Mouse (Mus musculus): ENCODE data around the gene Eml3.
"Not testable (repeated sequence)": the region's sequence is repeated elsewhere in the genome, so short reads cannot be mapped to it uniquely, and the experiment has no call there.

Eml3 gene

GRCm38 (mm10) chr19:8953135-8954039 is 24.0 kb downstream of the Eml3 start, which contains the start of gene Tut1:
Tut1 (plus strand) TSS chr19:8953847.
- peak; percentile 95 for DNase-seq

DNA sequence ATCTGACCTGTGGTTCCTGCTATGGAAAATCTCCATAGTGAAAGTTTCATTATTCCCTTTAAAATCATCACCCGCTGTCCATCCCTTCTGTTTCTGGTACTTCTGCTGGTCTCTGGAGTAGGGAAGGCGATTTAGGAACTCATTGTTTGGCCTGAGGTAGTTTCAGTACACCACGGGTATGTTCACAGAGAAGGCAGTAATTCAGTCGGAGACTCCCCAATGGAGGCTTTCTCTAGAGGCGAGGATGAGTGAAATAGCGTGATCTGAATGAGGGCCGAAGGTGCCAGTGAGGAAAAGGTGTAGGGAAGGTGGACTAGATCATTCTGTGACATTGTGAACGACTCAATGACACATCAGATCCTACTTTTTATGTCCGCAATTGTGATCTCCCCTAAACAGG is 24.8 kb downstream of the Eml3 start:
- no peak for DNase-seq

DNA sequence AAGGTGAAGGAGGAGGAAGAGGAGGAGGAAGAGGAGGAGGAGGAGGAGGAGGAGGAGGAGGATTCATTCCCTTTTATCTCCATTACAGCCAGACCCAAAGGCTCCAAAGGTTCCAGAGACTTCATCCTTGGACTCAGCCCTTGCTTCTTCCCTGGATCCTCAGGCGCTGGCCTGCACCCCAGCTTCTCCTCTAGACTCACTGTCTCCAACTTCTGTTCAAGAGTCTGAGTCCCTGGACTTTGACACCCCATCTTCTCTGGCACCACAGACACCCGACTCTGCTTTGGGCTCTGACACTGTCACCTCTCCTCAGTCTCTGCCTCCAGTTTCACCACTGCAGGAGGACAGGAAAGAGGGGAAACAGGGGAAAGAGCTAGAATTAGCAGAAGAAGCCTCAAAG is 32.9 kb downstream of the Eml3 start:
- DNase-seq, result no peak

- no peak for DNase-seq
These were observed 35.7 kb downstream of the Eml3 start for GRCm38 (mm10) chr19:8965075-8965474.

GRCm38 (mm10) chr19:8965771-8966170 is 36.4 kb downstream of the Eml3 start:
- DNase-seq, result no peak

GRCm38 (mm10) chr19:8966198-8966589 is 36.8 kb downstream of the Eml3 start:
- DNase-seq, result no peak

GRCm38 (mm10) chr19:8966590-8967372 is 37.4 kb downstream of the Eml3 start, which contains the start of gene Eef1g:
Eef1g (plus strand) TSS chr19:8967041.
- DNase-seq, result peak; percentile 100

DNA sequence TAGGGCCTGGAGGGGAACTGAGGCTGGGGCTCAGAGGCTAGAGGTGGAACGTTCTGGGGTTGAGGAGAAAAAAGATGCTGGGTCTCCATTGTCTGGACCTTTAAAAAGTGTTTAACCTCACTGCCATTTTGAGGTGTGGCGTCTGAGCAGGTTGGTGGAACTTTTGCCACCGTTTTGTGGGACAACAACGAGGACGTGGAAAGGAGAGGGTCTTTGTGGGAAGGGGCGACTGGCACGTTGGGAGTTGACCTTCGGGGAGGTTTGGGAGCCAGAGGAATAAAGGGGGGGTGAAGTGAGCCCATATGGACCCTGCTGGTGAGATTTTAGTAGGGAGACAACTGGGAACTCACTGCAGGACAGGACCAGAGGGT is 38.0 kb downstream of the Eml3 start:
- DNase-seq, result no peak

DNA sequence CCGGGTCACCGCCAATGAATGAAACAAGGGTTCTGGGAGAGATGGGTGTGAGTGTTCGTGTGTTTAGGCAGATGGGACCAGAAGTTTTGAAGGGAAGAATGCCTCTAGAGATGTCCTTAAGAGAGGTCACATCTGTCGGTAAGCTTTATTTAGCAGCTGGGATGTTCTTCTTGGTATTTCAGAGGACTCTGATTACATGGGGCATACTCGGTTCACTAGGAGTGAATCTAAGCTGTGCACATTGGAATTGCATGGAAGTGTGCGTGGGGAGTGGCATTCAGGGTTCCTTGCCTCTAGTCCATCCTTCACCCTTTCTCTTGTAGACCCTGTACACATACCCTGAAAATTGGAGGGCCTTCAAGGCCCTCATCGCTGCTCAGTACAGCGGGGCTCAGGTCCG is 38.5 kb downstream of the Eml3 start:
- DNase-seq, result no peak

DNA sequence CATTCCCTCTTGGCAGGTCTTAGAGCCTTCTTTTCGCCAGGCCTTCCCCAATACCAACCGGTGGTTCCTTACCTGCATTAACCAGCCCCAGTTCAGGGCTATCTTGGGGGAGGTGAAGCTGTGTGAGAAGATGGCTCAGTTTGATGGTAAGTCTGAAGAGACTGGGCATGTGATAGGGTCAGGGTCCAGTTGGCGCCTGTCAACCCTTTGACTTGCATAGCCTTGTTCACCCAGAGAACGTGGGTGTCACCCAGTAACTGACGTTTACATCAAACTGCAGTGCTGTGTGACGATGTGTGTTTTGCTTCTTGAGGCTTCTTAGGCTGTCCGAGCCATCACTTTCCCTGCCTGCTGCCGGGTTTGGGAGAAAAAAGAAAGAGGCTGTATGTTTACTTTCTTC is 43.1 kb downstream of the Eml3 start:
- DNase-seq, result not testable (repeated sequence)

DNA sequence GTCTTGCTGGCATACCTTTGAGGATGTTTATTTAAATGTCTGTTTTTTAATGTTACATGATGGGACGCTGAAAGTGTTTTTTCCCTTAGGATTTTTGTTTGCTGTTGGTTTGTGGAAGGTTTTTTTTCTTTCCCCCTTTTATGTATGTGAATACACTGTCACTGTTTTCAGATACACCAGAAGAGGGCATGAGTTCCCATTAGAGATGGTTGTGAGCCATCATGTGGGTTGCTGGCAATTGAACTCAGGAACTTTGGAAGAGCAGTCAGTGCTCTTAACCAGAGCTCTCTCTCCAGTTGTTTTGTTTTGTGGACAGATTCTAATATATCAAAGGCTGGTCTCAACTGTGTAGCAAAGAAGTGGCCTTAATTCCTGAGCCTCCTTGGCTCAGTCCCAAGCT is 45.3 kb downstream of the Eml3 start:
- DNase-seq, result no peak

GRCm38 (mm10) chr19:8975491-8975890 is 46.1 kb downstream of the Eml3 start:
- DNase-seq, result no peak

DNA sequence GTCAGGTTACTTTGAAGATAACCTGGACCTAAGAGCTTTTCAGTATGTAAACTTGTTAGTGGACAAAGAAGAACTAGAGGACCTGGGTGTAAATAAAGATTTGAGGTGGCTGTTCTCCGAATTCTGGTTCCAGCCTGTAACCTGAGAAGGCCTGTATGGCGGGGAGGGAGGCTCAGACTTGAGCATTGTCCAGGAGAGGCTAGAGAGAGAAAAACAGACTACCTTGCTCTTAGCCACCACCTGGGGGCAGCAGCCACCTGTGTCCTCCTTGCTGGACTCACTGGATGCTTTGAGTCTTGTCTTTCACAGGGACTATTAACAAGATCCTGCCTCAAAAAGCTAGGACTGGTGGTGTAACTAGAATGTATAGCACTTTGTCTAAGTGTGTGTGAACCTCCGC is 47.2 kb downstream of the Eml3 start:
- no peak for DNase-seq

- no peak for DNase-seq
These were observed 51.4 kb downstream of the Eml3 start for GRCm38 (mm10) chr19:8980771-8981170.

- DNase-seq, result no peak
These were observed 52.3 kb downstream of the Eml3 start for GRCm38 (mm10) chr19:8981450-8982168.

DNA sequence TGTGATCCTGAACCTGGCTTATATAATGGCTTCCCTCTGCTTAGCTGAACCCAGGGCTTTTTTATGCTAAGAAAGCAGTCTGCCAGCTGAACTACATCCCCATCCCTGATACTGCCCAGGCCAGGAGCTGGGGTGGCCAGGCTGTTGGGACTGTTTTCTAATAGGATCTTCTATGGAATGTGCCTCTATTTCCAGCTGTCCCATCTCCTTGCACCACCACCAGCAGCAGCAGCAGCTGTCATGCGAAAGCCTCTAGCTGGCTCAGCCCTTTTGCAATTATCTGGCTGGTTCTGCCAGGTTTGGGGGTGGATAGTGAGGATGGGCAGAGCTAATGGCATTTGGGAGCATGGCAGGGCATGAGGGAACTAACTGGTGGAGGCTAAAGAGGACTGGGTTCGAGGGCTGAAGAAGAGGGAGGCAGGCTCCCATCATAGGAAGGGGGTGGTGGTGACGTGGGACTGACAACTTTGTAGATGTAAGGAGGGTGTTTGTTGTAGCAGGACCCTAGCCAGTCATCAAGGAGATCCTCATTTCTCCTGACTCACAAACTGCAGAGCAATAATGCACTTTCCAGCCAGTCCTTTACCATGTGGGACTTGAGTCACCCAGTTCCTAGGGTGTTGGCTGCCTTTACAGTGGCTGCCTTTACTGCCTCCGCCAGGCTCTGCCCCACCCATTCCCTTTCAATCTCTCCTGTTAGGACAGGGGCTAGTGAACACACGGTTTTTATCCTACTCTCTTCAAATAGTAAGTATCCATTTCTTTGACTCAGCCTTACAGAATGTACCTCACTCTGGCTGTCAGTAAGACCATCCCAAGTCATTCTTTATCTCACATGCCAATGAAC is 53.2 kb downstream of the Eml3 start:
- no peak for DNase-seq

DNA sequence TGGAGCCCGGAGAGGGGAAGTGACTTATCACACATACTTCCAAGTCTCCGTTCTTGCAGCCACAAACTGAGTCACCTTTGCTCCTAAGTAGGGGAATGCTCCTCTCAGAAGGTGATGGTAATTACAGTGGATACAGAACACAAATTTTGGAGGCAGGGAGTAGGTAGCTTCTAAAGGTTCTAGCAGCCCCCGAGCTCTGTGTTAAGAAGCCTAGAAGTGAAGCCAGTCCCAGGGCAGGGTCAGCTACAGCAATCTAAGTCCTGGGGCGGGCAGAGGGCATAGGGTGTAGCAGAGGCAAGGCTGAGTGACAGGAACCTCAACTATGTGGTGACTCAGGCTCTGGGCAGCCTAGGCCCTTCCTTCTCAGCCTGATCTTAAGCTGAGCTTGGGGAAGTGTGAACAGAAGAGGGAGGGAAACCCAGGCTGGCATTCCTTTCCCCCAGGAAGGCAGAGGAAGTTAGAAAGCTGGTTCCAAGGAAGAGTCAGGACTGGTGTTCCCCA is 53.8 kb downstream of the Eml3 start:
- no peak for DNase-seq

GRCm38 (mm10) chr19:8984255-8984868 is 55.0 kb downstream of the Eml3 start:
- no peak for DNase-seq

DNA sequence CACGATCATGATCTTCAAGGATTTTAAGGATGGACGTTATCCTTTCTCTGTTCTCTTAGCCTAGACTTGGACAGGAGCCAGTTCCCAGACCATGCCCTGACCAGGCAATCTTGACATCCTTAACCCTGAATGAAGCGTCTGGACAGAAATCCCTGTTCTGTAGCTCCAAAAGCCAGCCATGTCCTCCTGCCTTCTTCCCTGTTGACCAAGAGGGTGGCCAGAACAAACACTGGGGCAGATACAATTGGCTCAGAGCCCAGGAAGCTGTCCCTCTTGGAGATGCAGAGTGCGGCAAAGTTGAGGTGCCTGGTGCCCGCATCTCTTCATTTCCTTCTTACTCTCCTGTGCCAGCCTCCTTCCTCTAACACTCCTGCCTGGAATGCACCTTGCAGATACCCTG is 56.5 kb downstream of the Eml3 start:
- no peak for DNase-seq

- no peak for DNase-seq
These were observed 58.5 kb downstream of the Eml3 start for GRCm38 (mm10) chr19:8987816-8988215.

GRCm38 (mm10) chr19:8988346-8989065 is 59.2 kb downstream of the Eml3 start:
- DNase-seq, result no peak

All from right cerebral cortex, adult 18-20 months (tissue).